Mouse (Mus musculus) G1E (cell line): ENCODE measurements around the gene Slc25a13. TPM values are rescaled to one million over a fixed set of nuclear protein-coding genes. Genes with fewer than 3 reads are reported as not detected.
"Not testable (repeated sequence)": the region's sequence is repeated elsewhere in the genome, so short reads cannot be mapped to it uniquely, and the experiment has no call there.

Experiments used
- ATAC-seq: 2 replicates; pipeline ENCODE4 v1.8.0; 2016; ENCODE audit warnings: mild to moderate bottlenecking; ENCODE audit not compliant: insufficient number of reproducible peaks, poor library complexity, low FRiP score, severe bottlenecking; ENCODE audit errors: extremely low read depth
- DNase-seq: peaks from one replicate; pipeline ENCODE4 v3.0.0; 2012; ENCODE audit warnings: low spot score
- H3K27me3 ChIP-seq: 2 replicates; pipeline ENCODE4 v1.6.1; 2012; ENCODE audit warnings: mild to moderate bottlenecking, low read length, inconsistent platforms; ENCODE audit not compliant: insufficient read depth
- H3K36me3 ChIP-seq: replicated peaks from 2 replicates; pipeline ENCODE3; 2012; ENCODE audit warnings: mild to moderate bottlenecking, inconsistent platforms
- H3K4me1 ChIP-seq: 2 replicates; pipeline ENCODE4 v1.6.1; 2012; ENCODE audit warnings: low read depth, low read length, inconsistent platforms, mixed read lengths; ENCODE audit not compliant: insufficient read depth
- H3K4me3 ChIP-seq: 2 replicates; pipeline ENCODE4 v1.5.1; 2012; ENCODE audit warnings: low read depth, mild to moderate bottlenecking, inconsistent platforms, low read length, moderate library complexity, mixed read lengths
- H3K9me3 ChIP-seq: replicated peaks from 2 replicates; pipeline ENCODE4 v1.6.1; 2012; ENCODE audit warnings: inconsistent platforms
- CTCF ChIP-seq: IDR thresholded peaks from 2 replicates; pipeline ENCODE4 v1.5.1; 2012; ENCODE audit warnings: low read depth, low read length, inconsistent platforms, mixed read lengths
- GATA1 ChIP-seq: IDR thresholded peaks from 2 replicates; pipeline ENCODE4 v1.6.1; 2012; ENCODE audit warnings: borderline replicate concordance, low read length, inconsistent platforms, mixed read lengths
- GATA2 ChIP-seq: IDR thresholded peaks from 2 replicates; pipeline ENCODE4 v1.6.1; 2012; ENCODE audit warnings: low read depth, low read length, inconsistent platforms, borderline replicate concordance
- POLR2AphosphoS5 ChIP-seq: IDR thresholded peaks from 2 replicates; pipeline ENCODE4 v1.6.1; 2012; ENCODE audit warnings: low read depth, low read length, inconsistent platforms; ENCODE audit not compliant: insufficient replicate concordance
- TAL1 ChIP-seq: conservative IDR thresholded peaks from 2 replicates; pipeline ENCODE4 v1.6.1; 2012; ENCODE audit warnings: low read depth, low read length, inconsistent platforms, mixed read lengths
- polyA plus RNA-seq: library from polyadenylated mRNA; stranded (reverse); fragments of >175 nt; gene quantifications from 2 replicates; pipeline ENCODE4 v1.2.3, GENCODE M21; 2012
- total RNA-seq, 2 experiments: library from RNA; stranded (forward) in 1 of 2; stranded (reverse) in 1 of 2; fragments of 200-1000 nt in 1 of 2; fragments of >200 nt in 1 of 2; fragmentation: Nextera tagmentation in 1 of 2; gene quantifications; 2 replicates each; pipeline ENCODE4 v1.2.3; 2014 to 2017

Slc25a13 gene
- total and polyA plus RNA-seq, 3 experiments = 6.6 to 52.7 (median 24.6) TPM

DNA sequence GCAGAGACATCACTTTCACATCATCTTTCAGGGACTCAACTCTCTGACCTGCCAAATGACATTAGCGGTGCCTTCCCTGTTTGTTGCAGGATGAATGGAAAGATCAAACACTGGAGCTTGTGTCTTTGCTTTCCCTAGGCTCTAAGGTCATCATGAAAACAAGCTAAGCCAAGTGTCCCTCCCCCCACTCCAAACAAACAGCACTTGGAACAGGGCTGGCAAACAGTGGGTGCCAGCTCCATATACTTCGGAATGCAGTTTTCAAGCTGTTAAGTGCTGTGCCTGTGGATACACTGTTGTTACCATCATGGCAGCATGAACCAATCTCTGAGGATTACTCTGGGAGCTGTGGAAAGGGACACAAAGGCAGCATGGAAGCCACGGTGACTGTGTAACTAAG lies 9.1 kb downstream of the Slc25a13 start:
- DNase-seq (no peak), ATAC-seq (no peak)
- H3K36me3 ChIP-seq = peaks cover 60% of the 10 kb centered on the region
- no peaks in the 10 kb centered on the region for H3K9me3 ChIP-seq
- H3K4me1 ChIP-seq = peaks cover 30% of the 10 kb centered on the region
- TF ChIP-seq POLR2AphosphoS5 (no peak), GATA2 (no peak), CTCF (no peak), TAL1 (no peak), GATA1 (no peak)
- H3K27me3 ChIP-seq = no peaks in the 10 kb centered on the region
- no peak overlapping the region for H3K4me3 ChIP-seq

DNA sequence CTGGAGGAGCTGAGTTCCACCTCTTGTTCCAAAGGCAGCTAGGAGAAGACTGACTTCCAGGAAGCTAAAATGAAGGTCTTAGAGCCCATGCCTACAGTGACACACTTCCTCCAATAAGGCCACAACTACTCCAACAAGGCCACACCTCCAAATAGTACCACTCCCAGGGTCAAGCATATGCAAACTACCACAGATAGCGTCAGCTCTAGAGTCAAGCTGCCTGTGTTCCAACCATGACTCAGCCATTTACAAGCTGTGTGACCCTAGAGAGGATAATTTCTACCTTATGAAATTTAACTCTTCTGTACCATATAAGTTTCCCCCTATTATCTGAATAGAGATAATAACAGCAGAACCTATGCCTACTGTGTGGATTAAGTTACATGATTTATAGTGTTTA lies 9.6 kb downstream of the Slc25a13 start:
- H3K9me3 ChIP-seq = no peaks in the 10 kb centered on the region
- H3K27me3 ChIP-seq = no peaks in the 10 kb centered on the region
- peaks cover 28% of the 10 kb centered on the region for H3K4me1 ChIP-seq
- peak; percentile 49; the same call in 1 of the 2 replicates for ATAC-seq
- H3K4me3 ChIP-seq = no peak overlapping the region
- no peak for DNase-seq
- peaks cover 61% of the 10 kb centered on the region for H3K36me3 ChIP-seq
- TF ChIP-seq GATA1 (no peak), TAL1 (no peak), POLR2AphosphoS5 (no peak), CTCF (no peak), GATA2 (no peak)

DNA sequence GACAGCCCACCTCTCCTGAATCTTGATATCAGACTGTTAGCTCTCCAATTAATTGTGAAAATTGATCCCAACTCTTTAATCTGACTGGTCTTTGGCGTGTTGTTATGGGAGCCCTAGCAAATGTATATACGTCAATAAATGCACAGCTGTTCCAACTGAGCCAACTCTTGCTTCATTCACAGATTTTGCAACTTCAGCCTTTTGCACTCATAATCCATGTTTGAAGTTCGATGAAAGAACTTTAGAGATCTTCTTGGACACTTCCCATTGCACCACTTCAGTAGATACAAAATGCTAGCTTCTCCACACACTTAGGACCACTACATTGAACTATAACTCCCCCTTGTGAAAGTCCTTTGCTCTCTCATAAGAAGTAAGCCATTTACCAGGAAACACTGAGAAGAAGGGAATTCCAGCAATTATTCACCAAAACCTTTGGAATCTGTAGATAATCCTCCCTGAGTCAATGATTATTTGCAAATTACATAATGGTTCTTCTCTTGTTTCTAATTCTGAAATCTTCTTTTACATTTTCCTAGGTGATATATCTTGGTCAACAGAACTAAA lies 11.3 kb downstream of the Slc25a13 start:
- peaks cover 57% of the 10 kb centered on the region for H3K36me3 ChIP-seq
- no peaks in the 10 kb centered on the region for H3K27me3 ChIP-seq
- H3K9me3 ChIP-seq = no peaks in the 10 kb centered on the region
- ATAC-seq (no peak), DNase-seq (no peak)
- H3K4me1 ChIP-seq = peaks cover 28% of the 10 kb centered on the region
- TF ChIP-seq POLR2AphosphoS5 (no peak), GATA1 (no peak), TAL1 (no peak), CTCF (no peak), GATA2 (no peak)
- no peak overlapping the region for H3K4me3 ChIP-seq

DNA sequence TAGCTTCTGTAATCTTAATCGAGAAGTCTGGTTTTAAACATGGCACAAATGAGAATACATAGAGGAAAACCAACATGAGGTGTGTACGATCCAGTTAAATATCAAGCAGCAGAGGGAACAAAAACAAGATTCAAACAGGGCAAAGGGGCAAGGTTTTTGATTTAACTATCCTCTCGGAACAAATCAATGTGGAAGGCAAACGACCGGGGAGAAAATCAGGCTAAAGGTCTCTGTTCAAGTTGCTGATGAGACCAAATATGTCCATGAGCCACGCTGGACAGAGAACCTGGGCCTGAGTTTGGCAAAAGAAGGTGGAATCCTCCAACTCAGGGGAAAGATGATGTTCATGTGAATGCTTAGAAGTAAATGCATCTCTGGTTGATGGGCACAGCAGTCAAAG lies 14.5 kb downstream of the Slc25a13 start:
- Histone ChIP-seq H3K27me3 (no peaks in the 10 kb centered on the region), H3K4me3 (no peak overlapping the region), H3K9me3 (no peaks in the 10 kb centered on the region), H3K36me3 (peaks cover 45% of the 10 kb centered on the region), H3K4me1 (peaks cover 6% of the 10 kb centered on the region)
- ATAC-seq (no peak), DNase-seq (no peak)
- no peak for TF ChIP-seq CTCF
- TF ChIP-seq TAL1 = no peak
- no peak for TF ChIP-seq GATA1

DNA sequence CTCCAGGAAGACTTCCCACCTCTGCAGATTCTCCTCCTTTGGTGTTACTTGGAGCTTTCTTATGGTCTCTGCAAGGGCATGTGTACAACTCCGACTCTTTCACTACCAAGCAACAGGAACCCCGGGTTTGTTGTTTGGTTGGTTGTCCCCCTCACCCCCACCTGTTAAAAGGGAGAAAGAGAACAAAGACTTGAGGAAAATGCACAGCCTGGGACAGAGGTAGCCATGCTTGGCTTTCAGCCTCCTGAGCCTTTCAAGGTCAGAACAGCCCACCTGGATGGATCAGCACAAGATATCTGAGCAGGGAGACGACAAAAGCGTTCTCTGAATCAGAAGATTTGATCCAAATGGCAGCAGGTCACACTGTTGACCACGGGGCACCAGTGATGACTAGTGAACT lies 15.0 kb downstream of the Slc25a13 start:
- Histone ChIP-seq H3K27me3 (no peaks in the 10 kb centered on the region), H3K4me1 (peaks cover 1% of the 10 kb centered on the region; the same call in 1 of the 2 replicates), H3K36me3 (peaks cover 41% of the 10 kb centered on the region), H3K4me3 (no peak overlapping the region), H3K9me3 (no peaks in the 10 kb centered on the region)
- no peak for ATAC-seq
- TF ChIP-seq GATA2 (no peak), POLR2AphosphoS5 (no peak), GATA1 (no peak), TAL1 (no peak), CTCF (no peak)
- no peak for DNase-seq

DNA sequence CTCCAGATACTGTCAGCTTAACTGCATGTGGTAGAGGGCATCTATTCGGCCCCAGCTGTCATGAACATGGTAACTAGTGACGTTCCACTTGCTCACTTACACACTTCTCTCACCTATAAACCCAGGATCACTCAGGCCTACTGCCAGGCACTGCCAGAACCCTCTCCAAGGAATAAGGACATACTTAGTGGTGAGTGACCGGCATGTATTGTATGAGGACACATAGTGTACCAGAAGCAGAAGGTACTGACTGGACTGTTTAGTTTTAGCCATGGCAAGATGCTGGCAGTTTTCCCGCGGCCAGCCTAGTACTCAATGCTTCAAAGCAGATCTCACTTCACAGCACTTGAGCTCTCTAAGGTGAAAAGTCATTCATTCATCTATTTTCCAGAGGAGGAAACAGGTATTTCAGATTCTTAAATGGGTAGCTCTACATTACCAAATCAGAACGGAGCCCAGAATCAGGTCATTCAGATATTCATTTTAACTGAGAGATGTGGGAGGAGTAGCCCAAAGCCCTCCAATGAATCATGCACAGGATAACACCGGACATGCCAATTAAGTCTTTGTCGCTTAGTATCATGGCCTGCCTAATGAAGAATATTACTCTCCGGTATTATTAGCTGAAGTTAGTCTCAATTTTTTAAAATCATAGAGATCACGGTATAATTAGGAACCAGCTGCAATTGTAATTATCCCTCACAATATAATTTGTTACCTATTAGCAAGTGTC lies 17.7 kb downstream of the Slc25a13 start:
- Histone ChIP-seq H3K4me3 (no peak overlapping the region), H3K27me3 (no peaks in the 10 kb centered on the region), H3K9me3 (no peaks in the 10 kb centered on the region), H3K4me1 (peaks cover 8% of the 10 kb centered on the region; the same call in 1 of the 2 replicates), H3K36me3 (peaks cover 56% of the 10 kb centered on the region)
- no peak for DNase-seq
- no peak for TF ChIP-seq TAL1
- TF ChIP-seq CTCF = no peak
- no peak for TF ChIP-seq GATA1
- no peak for TF ChIP-seq POLR2AphosphoS5
- TF ChIP-seq GATA2 = no peak
- no peak for ATAC-seq

DNA sequence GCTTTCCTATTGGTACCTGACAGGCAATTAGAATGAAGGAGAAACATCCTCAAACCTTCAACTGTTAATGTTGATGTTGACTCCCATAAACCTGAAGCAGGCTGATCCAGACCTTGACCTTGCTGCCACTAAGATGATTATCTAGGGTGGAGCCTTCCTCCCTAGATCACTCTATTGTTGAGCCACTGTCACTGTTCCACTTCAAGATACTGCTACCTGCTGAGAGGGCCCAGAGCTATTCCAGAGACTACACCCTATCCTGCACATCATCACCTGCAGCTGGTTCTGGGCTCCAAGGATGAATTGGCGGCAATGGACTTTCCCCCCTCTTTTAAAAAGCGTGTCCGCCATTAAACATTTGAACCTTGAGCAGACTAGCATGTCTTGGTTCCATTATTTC lies 18.9 kb downstream of the Slc25a13 start:
- H3K9me3 ChIP-seq, H3K4me3 ChIP-seq, DNase-seq, H3K27me3 ChIP-seq, ATAC-seq, H3K4me1 ChIP-seq: not testable (repeated sequence)
- peaks cover 53% of the 10 kb centered on the region for H3K36me3 ChIP-seq
